Mouse (Mus musculus) urinary bladder, postnatal 10 days (tissue): ENCODE data around the gene Nr2e1.

Experiments used
- DNase-seq: peaks from one replicate; pipeline ENCODE4 v3.0.0; 2022; ENCODE audit warnings: low spot score

Nr2e1 gene

DNA sequence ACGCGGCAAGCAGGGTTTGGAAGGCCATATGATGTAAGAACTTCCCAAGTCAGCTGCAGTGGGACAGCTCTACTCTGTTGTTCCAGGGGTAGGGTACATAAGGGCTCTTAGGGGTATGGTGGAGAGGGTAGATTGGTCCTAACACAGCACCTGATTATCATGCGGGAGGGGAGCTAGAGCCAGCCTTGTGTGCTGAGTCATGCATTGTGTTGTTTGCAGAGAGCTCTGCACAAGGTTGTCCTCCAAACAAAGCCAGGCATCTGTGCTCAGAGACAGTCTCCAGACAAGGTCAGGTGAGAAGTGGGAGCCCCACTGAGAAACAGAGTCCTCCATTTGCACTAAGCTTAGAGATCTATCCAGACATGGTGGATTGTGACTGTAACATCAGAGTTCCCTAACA lies 36.9 kb downstream of the Nr2e1 start:
- DNase-seq, result no peak

DNA sequence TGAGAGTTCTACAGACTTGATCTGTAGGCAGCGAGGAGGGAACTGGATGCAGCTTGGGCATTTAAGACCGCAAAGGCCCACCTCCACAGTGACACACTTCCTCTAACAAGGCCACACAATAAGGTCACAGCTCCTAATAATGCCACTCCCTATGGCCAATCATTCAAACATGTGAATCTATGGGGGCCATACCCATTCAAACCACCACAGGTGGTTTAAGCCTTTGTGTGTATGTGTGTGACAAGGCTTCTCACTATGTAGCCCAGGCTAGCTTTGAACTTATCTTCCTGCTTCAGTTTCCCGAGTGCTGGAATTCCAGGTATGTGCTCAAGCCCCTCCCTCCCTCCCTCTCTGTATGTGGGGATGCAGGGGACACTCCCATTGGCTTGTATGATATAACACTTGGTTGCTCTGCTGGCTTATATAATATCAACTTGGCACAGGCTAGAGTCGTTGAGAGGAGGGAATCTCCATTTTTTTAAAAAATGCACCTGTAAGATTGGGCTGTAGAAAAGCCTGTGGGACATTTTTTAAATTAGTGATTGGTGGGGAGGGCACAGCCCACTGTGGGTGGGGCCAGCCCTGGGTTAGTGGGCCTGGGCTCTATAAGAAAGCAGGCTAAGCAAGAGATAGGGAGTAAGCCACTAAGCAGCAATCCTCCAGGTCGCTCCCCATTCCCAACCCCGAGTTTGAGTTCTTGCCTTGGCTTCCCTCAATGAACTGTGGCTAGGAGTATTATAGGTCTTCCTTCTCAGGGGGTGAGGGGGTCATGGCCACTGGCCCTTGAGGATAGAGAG lies 37.5 kb downstream of the Nr2e1 start:
- no peak for DNase-seq

DNA sequence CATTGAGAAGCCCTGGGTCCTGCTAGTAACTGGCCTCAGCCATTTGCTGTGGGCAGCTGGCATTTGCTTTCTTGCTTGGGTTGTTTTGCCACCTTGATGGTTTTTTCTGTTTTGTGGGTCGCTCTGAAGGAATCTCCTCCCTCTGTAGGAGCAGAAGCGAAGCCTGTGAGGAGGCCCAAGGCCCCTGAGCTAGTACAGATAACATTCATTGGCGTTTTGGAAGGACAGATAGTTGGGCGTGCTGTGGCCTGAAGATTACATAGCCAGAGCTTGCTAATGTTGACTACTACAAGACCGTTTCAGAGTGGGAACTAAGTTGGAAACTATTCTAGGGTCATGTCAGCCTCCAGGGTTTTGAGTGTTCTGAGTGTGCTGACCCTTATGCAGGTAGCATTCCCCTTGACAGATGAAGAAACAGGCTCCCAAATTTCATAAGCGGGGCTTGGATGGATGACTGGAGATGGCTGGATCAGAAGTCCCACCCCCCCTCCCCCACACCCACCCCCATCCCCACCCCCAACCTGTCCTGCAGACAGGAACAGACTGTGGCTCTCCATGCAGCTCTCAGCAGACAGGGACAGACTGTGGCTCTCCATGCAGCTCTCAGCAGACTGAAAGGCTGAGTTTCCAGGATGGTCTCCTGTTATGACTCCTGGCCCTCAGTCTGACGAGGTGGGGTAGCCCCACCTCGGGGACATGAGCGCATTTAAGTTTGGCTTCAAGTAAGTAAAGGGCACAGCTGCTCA lies 45.7 kb downstream of the Nr2e1 start:
- no peak for DNase-seq

DNA sequence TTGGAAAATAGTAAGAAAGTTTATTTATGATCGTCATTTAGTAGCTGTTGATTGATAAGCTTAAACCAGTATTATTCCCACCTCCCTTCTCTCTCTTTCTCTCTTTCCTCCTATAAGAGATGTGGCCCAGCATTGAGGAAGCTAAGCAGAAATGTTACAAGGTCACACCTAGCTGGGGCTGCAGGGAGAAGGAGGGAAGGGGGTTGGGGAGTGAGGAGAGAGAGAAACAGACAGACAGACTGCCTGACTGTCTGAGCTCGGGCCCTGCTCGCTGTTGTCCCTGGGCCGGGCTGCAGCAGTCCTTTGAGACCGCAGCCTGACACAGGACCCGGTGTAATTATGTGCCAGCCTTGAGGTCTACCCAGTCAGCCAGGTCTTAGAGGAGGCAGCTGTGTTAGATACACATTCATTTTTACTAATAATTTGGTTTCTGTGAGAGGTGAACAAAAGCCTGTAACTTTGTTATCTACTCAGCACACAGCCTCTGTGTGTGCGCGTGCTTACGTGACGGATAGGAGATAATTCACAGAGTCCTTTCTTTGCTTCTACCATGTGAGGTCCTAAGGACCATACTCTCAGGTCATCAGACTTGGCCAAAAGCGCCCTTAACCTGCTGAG lies 49.5 kb downstream of the Nr2e1 start:
- DNase-seq, result no peak

DNA sequence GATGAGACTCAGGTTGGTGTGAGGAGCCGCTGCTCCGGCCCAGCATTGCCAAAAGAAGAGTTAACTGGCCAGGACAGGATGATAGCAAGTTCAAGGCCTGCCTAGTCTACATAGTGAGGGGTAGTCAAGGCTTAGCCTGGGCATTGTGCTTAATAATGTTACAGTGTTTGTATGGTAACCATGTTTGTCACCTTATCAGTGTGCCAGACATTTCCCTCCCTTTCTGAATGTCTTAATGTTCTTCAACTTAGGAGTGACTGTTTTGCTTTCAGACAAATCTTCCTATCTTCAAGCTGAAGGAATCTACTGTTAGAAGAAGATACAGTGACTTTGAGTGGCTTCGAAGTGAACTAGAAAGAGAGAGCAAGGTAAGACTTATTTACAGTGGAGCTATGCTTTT lies 57.8 kb downstream of the Nr2e1 start:
- DNase-seq, result no peak

DNA sequence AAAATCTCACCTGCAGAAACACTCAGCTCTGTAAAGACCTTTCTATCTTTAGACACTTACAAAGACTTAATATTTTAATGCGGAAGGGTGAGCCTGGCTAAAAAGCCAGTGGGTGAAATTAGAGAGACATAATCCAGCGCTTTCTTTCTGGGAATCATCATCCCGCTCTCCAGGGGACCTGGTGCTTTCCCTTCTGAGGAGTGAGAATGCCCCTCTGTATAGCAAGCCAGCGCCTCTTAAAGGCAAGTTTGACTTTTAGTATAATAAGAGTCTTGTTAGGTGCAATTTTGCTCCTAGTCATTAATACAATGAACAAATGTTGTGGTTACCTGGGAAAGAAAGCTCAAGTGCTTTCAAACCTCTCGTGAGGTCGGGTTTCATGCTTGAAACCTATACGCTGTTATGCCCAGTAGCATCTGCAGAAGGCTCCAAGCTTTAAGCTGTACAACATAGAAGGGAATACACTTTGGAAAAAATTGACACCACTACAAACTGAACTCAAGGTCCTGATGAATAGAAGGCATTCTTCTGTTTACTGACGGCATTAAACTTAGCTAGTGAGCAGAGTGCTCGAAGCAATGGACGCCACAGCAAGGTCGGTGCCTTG lies 59.8 kb downstream of the Nr2e1 start:
- DNase-seq, result no peak

DNA sequence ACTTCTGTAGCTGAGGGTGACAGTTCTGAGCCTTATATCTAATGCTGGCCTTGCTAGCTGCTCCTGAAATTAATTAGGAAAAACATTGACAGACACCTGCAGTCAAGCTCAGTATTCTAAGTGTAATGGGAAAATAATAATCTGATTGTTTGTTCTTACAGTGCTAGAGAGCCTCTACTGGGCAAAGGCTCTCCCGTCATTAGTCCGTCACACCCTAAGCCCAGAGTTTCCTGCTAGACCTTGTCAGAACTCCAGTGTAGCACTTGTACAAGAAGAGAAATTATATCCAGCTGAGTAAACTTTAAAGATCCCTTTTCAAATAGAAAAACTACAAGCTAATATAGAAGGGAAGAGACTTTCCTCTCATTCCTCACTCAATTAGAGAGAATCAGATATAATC lies 60.5 kb downstream of the Nr2e1 start:
- DNase-seq, result no peak

DNA sequence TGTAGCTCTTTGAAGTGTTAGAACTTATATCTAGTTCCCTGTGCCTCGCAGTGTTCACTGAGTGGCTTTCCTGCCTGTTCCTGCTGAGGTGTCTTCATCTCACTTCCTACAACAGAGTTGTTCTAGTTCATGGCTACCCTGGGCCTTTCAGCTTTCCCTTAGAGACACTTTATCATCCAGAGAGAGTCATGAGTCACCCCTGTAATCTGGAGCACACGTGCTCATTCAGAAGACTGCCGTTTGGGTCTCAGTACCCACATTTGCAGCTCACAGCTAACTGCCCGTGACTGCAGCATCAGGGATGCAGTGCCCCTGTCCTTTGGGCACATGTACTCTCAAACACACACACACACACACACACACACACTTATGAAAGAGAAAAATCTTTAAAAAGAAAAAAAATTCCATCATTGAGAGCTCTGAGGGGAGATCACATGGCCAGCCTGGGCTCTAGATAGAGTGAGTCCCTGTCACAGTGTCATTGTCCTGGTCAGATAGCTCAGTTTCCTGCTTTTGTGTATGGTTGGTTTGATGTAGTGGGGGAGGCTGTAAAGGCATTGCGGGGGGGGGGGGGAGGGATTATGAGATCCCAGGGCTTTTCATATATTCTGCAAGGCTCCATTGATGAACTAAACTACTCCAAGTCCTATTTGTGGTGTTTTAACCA lies 62.0 kb downstream of the Nr2e1 start:
- DNase-seq, result no peak

DNA sequence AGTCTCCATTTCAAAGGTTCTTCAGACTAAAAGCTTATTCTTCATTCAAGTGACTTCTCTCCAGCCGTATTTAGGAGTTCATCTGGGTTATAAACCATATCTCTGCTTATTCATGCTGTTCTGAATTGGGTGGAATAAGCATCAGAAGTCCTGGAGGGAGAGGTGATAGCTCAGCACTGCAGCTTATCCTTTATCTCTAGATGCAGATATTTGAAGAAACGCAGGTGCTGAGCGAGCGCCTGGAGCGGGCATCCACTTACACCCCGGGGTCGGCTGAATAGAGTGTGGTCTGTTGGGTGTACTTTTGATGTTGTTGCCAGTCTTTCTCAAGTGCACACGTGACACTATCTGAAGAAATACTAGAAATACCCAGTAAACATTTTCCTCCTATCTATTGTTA lies 65.1 kb downstream of the Nr2e1 start:
- no peak for DNase-seq

DNA sequence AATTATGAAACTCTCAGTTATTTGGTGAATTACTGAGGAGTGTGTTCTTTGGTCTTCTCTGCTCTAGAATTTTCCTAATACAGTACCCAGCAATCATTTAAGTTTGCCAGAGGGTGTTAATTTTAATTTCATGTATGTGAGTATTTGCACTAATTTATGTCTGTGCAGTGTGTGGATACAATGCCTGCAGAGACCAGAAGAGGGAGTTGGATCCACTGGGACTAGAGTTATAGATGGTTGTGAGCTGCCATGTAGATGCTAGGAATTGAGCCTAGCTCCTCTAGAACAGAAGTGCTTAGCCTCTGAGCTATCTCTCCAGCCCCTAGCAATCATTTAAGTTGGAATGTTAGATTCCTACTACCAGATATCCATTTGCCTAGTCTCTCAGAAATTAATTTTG lies 69.3 kb downstream of the Nr2e1 start:
- no peak for DNase-seq
